Mouse (Mus musculus): ENCODE data around the gene A830031A19Rik.

A830031A19Rik gene

GRCm38 (mm10) chr11:24074634-24075104 is at the start of gene A830031A19Rik:
TSS of gene A830031A19Rik (minus strand) at chr11:24075054.
- peak; percentile 74 for DNase-seq

- no peak for DNase-seq
Measured at GRCm38 (mm10) chr11:24123991-24124390, 49.1 kb upstream of the A830031A19Rik start.

GRCm38 (mm10) chr11:24122899-24123298 is 48.0 kb upstream of the A830031A19Rik start:
- no peak for DNase-seq

GRCm38 (mm10) chr11:24121136-24121535 is 46.3 kb upstream of the A830031A19Rik start:
- no peak for DNase-seq

GRCm38 (mm10) chr11:24116582-24117318 is 41.9 kb upstream of the A830031A19Rik start:
- DNase-seq, result no peak

GRCm38 (mm10) chr11:24116041-24116440 is 41.2 kb upstream of the A830031A19Rik start:
- no peak for DNase-seq

- no peak for DNase-seq
Measured at GRCm38 (mm10) chr11:24115017-24115752, 40.3 kb upstream of the A830031A19Rik start.

GRCm38 (mm10) chr11:24111720-24112119 is 36.9 kb upstream of the A830031A19Rik start:
- DNase-seq, result no peak

- DNase-seq, result no peak
Measured at GRCm38 (mm10) chr11:24110113-24110512, 35.3 kb upstream of the A830031A19Rik start.

- no peak for DNase-seq
Measured at GRCm38 (mm10) chr11:24109388-24109787, 34.5 kb upstream of the A830031A19Rik start.

- no peak for DNase-seq
Measured at GRCm38 (mm10) chr11:24108974-24109373, 34.1 kb upstream of the A830031A19Rik start.

GRCm38 (mm10) chr11:24107414-24107813 is 32.6 kb upstream of the A830031A19Rik start:
- DNase-seq, result no peak

- DNase-seq, result no peak
Measured at GRCm38 (mm10) chr11:24103128-24103742, 28.4 kb upstream of the A830031A19Rik start.

- no peak for DNase-seq
Measured at GRCm38 (mm10) chr11:24102372-24102771, 27.5 kb upstream of the A830031A19Rik start.

- DNase-seq, result no peak
Measured at GRCm38 (mm10) chr11:24101625-24102024, 26.8 kb upstream of the A830031A19Rik start.

GRCm38 (mm10) chr11:24100449-24101070 is 25.7 kb upstream of the A830031A19Rik start:
- no peak for DNase-seq

- DNase-seq, result peak; percentile 71
Measured at GRCm38 (mm10) chr11:24099886-24100293, 25.0 kb upstream of the A830031A19Rik start.

GRCm38 (mm10) chr11:24099215-24099614 is 24.4 kb upstream of the A830031A19Rik start:
- no peak for DNase-seq

GRCm38 (mm10) chr11:24098662-24099061 is 23.8 kb upstream of the A830031A19Rik start:
- no peak for DNase-seq

- no peak for DNase-seq
Measured at GRCm38 (mm10) chr11:24098069-24098468, 23.2 kb upstream of the A830031A19Rik start.

GRCm38 (mm10) chr11:24097026-24097425 is 22.2 kb upstream of the A830031A19Rik start:
- no peak for DNase-seq

- no peak for DNase-seq
Measured at GRCm38 (mm10) chr11:24096483-24096882, 21.6 kb upstream of the A830031A19Rik start.
